In the genomic region with DNA sequence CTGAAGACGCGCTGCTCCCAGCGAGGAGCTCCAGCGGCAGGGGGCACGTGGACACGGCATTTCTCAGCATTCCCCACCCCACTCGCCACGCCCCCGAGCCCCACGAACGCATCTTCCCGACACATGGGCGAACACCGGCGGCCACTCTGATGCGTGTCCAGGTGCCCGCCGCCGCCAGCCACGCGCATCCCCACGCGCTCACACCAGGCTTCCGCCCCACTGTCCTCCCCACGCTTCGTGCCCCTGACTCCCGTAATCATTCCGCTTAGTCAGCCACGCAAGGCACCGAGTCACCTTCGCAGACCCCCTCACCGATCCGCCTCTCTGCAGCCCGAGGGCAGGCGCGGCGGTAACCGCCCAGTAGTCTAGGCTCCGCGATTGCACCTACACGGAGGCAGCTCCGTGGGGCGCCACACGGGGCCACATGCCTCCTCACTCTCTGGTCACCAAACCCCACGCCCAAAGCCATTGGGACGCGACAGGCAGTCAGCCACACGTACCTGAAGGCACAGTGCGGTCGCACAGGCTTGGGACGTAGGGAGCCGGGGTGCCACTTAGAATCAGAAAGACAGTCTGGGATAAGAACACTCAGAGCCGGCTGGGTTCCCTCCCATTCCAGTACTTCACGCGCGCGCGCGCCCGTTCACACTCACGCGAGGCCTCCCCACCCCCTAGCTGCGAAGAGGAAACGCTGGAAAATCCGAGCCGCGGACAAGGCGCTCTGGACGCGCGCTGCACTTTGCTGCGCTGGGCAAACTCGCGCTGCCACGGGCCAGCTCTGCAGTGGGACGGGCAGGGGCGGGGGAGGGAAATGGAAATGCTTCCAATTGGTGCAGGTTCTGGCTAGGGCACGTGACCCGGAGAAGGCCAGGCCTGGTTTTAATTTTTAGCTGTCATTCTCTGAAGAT, we compare ENCODE assay signal across 7 mouse cellular contexts. TPM values are rescaled to one million over a fixed set of nuclear protein-coding genes. Genes with fewer than 3 reads are reported as not detected.
DNase-seq lines count a peak whose midpoint lies in the region; ATAC-seq lines count a peak whose summit lies in the region.

Gene Vgll4, minus strand, starts transcription at position 782 of the 908 bp plus-strand sequence.

- intact Hi-C loops in left cerebral cortex, postnatal 14 days (cut with DNase I): loop anchor here (2.0 kb wide), 1 partner anchor 41 kb away; no protein-coding TSS in a partner anchor

- DNase-seq in adrenal gland, adult 18-20 months (ENCODE audit: low spot score in 2 of 2): peak; percentile 43 to 53
- DNase-seq in embryo, embryonic 10 days (ENCODE audit: low spot score): peak; percentile 76
- DNase-seq in gastrocnemius, postnatal 25 days: peak; percentile 50
- DNase-seq in left cerebral cortex, postnatal 14 days (ENCODE audit: low spot score in 2 of 2): peak; percentile 74 to 77
- peak; percentile 78 for DNase-seq in right cerebral cortex, postnatal 25 days

- peak; percentile 15 for ATAC-seq in inflammation-experienced regulatory T-cells, adult 6 months
- peak; percentile 58 for ATAC-seq in megakaryocyte progenitor cell, adult 5-6 weeks (replicated peaks; ENCODE audit: poor library complexity)

RNA-seq across cellular contexts. Expression of gene Vgll4, which starts in this region (rescaled TPM):
- 10 to 100 TPM; 50.6 to 80.7 TPM for total RNA-seq in adrenal gland, adult 18-20 months (2021)
- 10 to 100 TPM; 13.3 to 13.9 TPM for total RNA-seq in gastrocnemius, postnatal 25 days (2021)
- 100 to 1,000 TPM; 118 to 183 (median 152) TPM for polyA plus RNA-seq in inflammation-experienced regulatory T-cells, adult 6 months (2017; shearing (Covaris generic))
- total RNA-seq in left cerebral cortex, postnatal 14 days (2021): 10 to 100 TPM; 48.0 to 53.4 TPM
- 11.8 and 14.0 TPM in 2 replicates for total RNA-seq in megakaryocyte progenitor cell, adult 5-6 weeks (2015)
- 23.1 and 28.5 TPM in 2 replicates for total RNA-seq in megakaryocyte progenitor cell, adult 5-6 weeks (2017)

Comparison
In these comparisons a context has a peak if more than half of its experiments do, and no peak if none do; other contexts are left out.
1. Peak in every context shown above with its lines: DNase-seq and ATAC-seq.